Mouse (Mus musculus): ENCODE results near the gene Gm14308.
"Not testable (repeated sequence)": the region's sequence is repeated elsewhere in the genome, so short reads cannot be mapped to it uniquely, and the experiment has no call there.

Gene Gm14308

DNA sequence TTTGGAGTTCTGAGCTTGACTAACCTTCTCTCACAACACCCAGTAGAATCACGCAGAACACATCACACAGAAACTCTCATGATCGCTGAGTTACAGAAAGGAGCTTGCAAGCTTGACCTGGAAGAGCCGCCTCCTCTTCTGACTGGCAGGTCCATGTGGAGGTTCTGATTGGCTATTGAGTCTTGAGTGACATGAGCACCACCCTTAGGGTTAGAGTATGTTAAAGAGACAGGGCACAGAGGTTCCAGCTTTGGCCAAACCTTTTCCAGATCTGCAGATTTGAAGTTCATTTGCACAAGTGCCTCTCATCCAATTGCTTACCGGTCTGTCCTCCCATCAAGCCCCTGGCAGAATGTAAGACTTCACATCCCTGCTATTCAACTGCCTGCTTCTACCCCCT lies at the start of gene Gm14308:
Gene Gm14308 (minus strand): TSS at position 101 of the 400 bp plus-strand sequence.
- DNase-seq, result not testable (repeated sequence)

DNA sequence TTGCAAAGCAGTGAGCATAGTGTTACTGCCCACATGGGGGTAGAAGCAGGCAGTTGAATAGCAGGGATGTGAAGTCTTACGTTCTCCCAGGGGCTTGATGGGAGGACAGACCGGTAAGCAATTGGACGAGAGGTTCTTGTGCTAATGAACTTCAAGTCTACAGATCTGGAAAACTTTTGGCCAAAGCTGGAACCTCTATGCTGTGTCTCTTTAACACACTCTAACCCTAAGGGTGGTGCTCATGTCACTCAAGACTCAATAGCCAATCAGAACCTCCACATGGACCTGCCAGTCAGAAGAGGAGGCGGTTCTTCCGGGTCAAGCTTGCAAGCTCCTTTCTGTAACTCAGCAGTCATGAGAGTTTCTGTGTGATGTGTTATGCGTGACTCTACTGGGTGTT lies 34.1 kb upstream of the Gm14308 start, which contains the start of gene Zfp973:
Gene Zfp973 (plus strand): TSS at position 301 of the 400 bp plus-strand sequence.
- DNase-seq, result not testable (repeated sequence)
